Mouse (Mus musculus) myocyte (in vitro differentiated cells): ENCODE data around the gene Mllt11.
"Not testable (repeated sequence)": the region's sequence is repeated elsewhere in the genome, so short reads cannot be mapped to it uniquely, and the experiment has no call there.

ENCODE experiments used
- E2F4 ChIP-seq: IDR thresholded peaks from one replicate; pipeline ENCODE4 v1.6.1; 2011; ENCODE audit warnings: mild to moderate bottlenecking, control low read depth, moderate library complexity; ENCODE audit not compliant: insufficient read depth
- MAX ChIP-seq: IDR thresholded peaks from one replicate; pipeline ENCODE4 v1.6.1; 2011; ENCODE audit warnings: low read depth, mild to moderate bottlenecking, control low read depth
- MYOD1 ChIP-seq, 3 experiments: IDR thresholded peaks; one replicate each; pipeline ENCODE4 v1.6.1; 2011; ENCODE audit warnings: control low read depth in 2 of 3, low read depth in 2 of 3, mild to moderate bottlenecking in 2 of 3, moderate library complexity in 1 of 3; ENCODE audit not compliant: insufficient read length in 2 of 3, control insufficient read depth in 1 of 3
- POLR2A ChIP-seq: IDR thresholded peaks from one replicate; pipeline ENCODE4 v1.6.1; 2011; ENCODE audit warnings: low read depth, mild to moderate bottlenecking, control low read depth, moderate library complexity; ENCODE audit not compliant: insufficient read length
- POLR2AphosphoS2 ChIP-seq: IDR thresholded peaks from one replicate; pipeline ENCODE4 v1.6.1; 2011; ENCODE audit warnings: low read depth, control low read depth; ENCODE audit not compliant: insufficient read length
- USF1 ChIP-seq: IDR thresholded peaks from one replicate; pipeline ENCODE4 v1.6.1; 2011; ENCODE audit warnings: low read depth, mild to moderate bottlenecking, control low read depth, moderate library complexity

DNA sequence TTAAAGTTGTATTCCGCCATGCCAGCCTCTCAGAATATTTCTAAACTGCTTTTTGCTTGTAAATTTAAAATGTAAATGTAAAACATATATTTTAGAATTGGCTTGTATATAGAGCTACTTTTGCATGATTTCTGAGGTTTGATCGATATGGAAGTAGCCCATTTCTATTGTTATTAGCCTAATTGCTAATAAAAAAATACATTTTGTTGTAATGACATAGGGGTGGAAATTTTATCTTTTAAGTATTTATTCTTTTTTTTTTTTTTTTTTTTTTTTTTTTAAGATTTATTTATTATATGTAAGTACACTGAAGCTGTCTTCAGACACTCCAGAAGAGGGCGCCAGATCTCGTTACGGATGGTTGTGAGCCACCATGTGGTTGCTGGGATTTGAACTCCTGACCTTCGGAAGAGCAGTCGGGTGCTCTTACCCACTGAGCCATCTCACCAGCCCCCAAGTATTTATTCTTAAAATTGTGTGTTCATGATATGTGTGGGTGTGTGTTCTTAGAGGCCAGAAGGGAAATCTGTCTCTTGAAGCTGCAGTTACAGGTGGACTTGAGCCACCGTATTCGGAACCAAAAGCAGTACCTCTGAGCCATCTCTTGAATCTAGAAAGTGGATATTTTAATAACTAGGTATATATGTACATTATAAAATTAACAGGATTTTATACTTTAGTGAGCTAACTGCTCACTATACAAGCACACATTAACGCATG lies 18.9 kb downstream of the Mllt11 start:
- TF ChIP-seq POLR2A; E2F4; USF1; MAX; MYOD1 (IDR thresholded peaks at IDR 0.05; ENCODE audit: control insufficient read depth in 1 of 3, insufficient read length in 2 of 3, low read depth in 2 of 3); POLR2AphosphoS2: not testable (repeated sequence)
